Mouse (Mus musculus) liver, postnatal 0 days (tissue): ENCODE measurements around the gene Acy3.

Experiments used
- CTCF ChIP-seq: sonication (generic); IDR thresholded peaks from 2 replicates; pipeline ENCODE4 v1.5.1; 2016; ENCODE audit warnings: antibody characterized with exemption, low read depth
- EP300 ChIP-seq: IDR thresholded peaks from 2 replicates; pipeline ENCODE4 v1.6.1; 2016; ENCODE audit warnings: antibody characterized with exemption, low read depth, mild to moderate bottlenecking

- TF ChIP-seq CTCF, result no peak
- TF ChIP-seq EP300, result no peak
Observed at GRCm38 (mm10) chr19:3997231-3997630, 10.9 kb downstream of the Acy3 start.
